Mouse (Mus musculus): Measurements from ENCODE around the gene Tenm4.

GRCm38 (mm10) chr7:96280795-96281194, 109.7 kb downstream of the Tenm4 start:
- TF ChIP-seq CTCF (IDR thresholded peaks at IDR 0.05; ENCODE audit: low read depth, low read length) (no peak), POLR2A (IDR thresholded peaks at IDR 0.05; ENCODE audit: extremely low read depth, insufficient read depth, low read length) (no peak)

All from liver, adult 2 months (tissue).